18 mouse cellular contexts compared by ENCODE assay signal in the genomic region with DNA sequence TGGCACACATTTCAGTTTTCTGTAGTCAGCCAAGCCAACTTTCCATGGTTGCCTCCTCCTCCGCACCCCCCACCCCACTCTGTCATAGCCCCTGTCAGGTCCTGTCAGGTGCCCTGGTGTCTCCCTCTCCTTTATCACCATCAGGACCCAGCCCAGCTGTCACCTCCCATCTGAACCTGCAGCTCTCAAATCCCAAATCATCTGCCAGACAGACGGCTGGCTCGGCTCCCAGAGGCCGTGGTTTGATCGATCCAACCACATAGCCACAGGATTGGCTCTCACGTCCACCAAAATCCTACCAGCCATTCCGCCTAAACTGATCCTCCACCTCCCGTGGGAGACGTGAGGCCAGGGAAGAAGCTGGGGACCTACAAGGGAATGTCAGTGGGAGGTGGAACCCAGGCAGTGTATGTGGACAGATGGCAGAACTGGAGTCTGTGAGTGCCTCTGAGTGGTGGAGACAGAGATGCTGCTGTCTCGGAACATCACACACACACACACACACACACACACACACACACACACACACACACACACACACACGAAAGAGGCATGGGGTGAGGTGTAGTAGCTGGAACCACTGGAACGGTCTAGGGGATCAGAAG. TPM values are rescaled to one million over a fixed set of nuclear protein-coding genes. Genes with fewer than 3 reads are reported as not detected.
DNase-seq lines count a peak whose midpoint lies in the region; ATAC-seq lines count a peak whose summit lies in the region.
"Had no signal": no experiment of that assay in that cellular context is flagged by ENCODE, and none has a peak within 500 bp of the region (broad histone marks: within the 10 kb centered on the region; RNA-seq: fewer than 3 reads in every experiment).

No protein-coding gene starts in this region.

- H3K36me3 ChIP-seq in midbrain, embryonic 14.5 days (ENCODE audit: control insufficient read depth, insufficient read depth, low read length): no peaks in the 10 kb centered on the region
- H3K36me3 ChIP-seq: embryonic facial prominence, embryonic 12.5 days; forebrain, embryonic 15.5 days; limb, embryonic 13.5 days had no signal

- no peak overlapping the region for H3K4me2 ChIP-seq in midbrain, embryonic 14.5 days (ENCODE audit: low read length)
- H3K4me2 ChIP-seq: embryonic facial prominence, embryonic 12.5 days; forebrain, embryonic 15.5 days; heart, embryonic 11.5 days; limb, embryonic 13.5 days; liver, embryonic 15.5 days had no signal

- peak; percentile 64 for ATAC-seq in frontal cortex, adult (ENCODE audit: low TSS enrichment)
- no peak for ATAC-seq in midbrain, embryonic 14.5 days (ENCODE audit: low FRiP score, low TSS enrichment)
- ATAC-seq: forebrain, embryonic 15.5 days had no signal

- no peak for DNase-seq in frontal cortex, postnatal 14 days (ENCODE audit: low spot score in 2 of 2)
- peak; percentile 59 for DNase-seq in 3134 (ENCODE audit: extremely low read depth, insufficient read length, low spot score)
- peak; percentile 65 for DNase-seq in Muller cell, postnatal 12 days (ENCODE audit: inconsistent ontology term)
- peak; percentile 30 to 46 for DNase-seq in layer of hippocampus, postnatal 36 days
- DNase-seq in kidney, postnatal 10 days: no peak
- DNase-seq in midbrain, embryonic 14.5 days: no peak
- DNase-seq: cerebellum, adult 9-10 months; heart, postnatal 10 days; kidney, adult 11 months; thymus, adult 18-20 months had no signal

- H3K9ac ChIP-seq in midbrain, embryonic 14.5 days (replicated peaks; ENCODE audit: low read length): no peak overlapping the region
- H3K9ac ChIP-seq: embryonic facial prominence, embryonic 12.5 days; forebrain, embryonic 15.5 days; limb, embryonic 13.5 days; liver, embryonic 15.5 days had no signal

- WGBS in midbrain, embryonic 14.5 days: 82% methylated on average over 11 of the region's 12 CpGs

- no peak overlapping the region for H3K4me3 ChIP-seq in midbrain, embryonic 14.5 days (replicated peaks; ENCODE audit: low read depth, low read length)
- H3K4me3 ChIP-seq: embryonic facial prominence, embryonic 12.5 days; erythroblast, embryonic 14.5 days; forebrain, embryonic 15.5 days; limb, embryonic 13.5 days; liver, embryonic 15.5 days had no signal

- H3K4me1 ChIP-seq in midbrain, embryonic 14.5 days (ENCODE audit: control insufficient read depth, insufficient read depth, low read length): peaks cover 10% of the 10 kb centered on the region; the same call in 1 of the 2 replicates

- no peak overlapping the region for H3K27ac ChIP-seq in midbrain, embryonic 14.5 days (replicated peaks; ENCODE audit: low read depth, low read length)
- H3K27ac ChIP-seq: embryonic facial prominence, embryonic 12.5 days; forebrain, embryonic 15.5 days; limb, embryonic 13.5 days; liver, embryonic 15.5 days had no signal

- no peaks in the 10 kb centered on the region for H3K27me3 ChIP-seq in midbrain, embryonic 14.5 days (ENCODE audit: control insufficient read depth, insufficient read depth, low read length)
- H3K27me3 ChIP-seq: embryonic facial prominence, embryonic 12.5 days; forebrain, embryonic 15.5 days; limb, embryonic 13.5 days; liver, embryonic 15.5 days had no signal

- no peaks in the 10 kb centered on the region for H3K9me3 ChIP-seq in midbrain, embryonic 14.5 days (ENCODE audit: control insufficient read depth, low read length)
- H3K9me3 ChIP-seq: embryonic facial prominence, embryonic 12.5 days; forebrain, embryonic 15.5 days; limb, embryonic 13.5 days; liver, embryonic 15.5 days had no signal

RNA-seq across cellular contexts. Expression of a gene that starts 0.6 kb away (rescaled TPM):
- total RNA-seq in layer of hippocampus, postnatal 36 days (2021): 1 to 10 TPM; 1.1 to 1.2 TPM
- 0.29 and 0.43 TPM in 2 replicates for polyA plus RNA-seq in midbrain, embryonic 14.5 days (2014; fragmentation: Nextera tagmentation; extraction: Ambion mirVana)
- total RNA-seq: gastrocnemius, adult 8-10 months had no signal

RNA-seq across cellular contexts. Expression of a gene that starts 26.6 kb away (rescaled TPM):
- total RNA-seq in layer of hippocampus, postnatal 36 days (2021): 10 to 100 TPM; 10.1 to 10.2 TPM
- polyA plus RNA-seq in midbrain, embryonic 14.5 days (2014; fragmentation: Nextera tagmentation; extraction: Ambion mirVana): 20.3 and 21.0 TPM in 2 replicates

RNA-seq across cellular contexts. Expression of a gene that starts 32.1 kb away (rescaled TPM):
- total RNA-seq in layer of hippocampus, postnatal 36 days (2021): 10 to 100 TPM; 48.6 to 48.8 TPM
- 9.8 and 9.9 TPM in 2 replicates for polyA plus RNA-seq in midbrain, embryonic 14.5 days (2014; fragmentation: Nextera tagmentation; extraction: Ambion mirVana)

RNA-seq across cellular contexts. Expression of a gene that starts 53.3 kb away (rescaled TPM):
- total RNA-seq in layer of hippocampus, postnatal 36 days (2021): under 1 TPM; 0.25 to 0.42 TPM
- polyA plus RNA-seq in midbrain, embryonic 14.5 days (2014; fragmentation: Nextera tagmentation; extraction: Ambion mirVana): 0.12 and 0.32 TPM in 2 replicates
- total RNA-seq: gastrocnemius, adult 8-10 months; heart, postnatal 10 days had no signal
- polyA plus RNA-seq: embryonic facial prominence, embryonic 12.5 days; erythroblast, embryonic 14.5 days; heart, embryonic 11.5 days; limb, embryonic 13.5 days; liver, embryonic 15.5 days had no signal

Comparison
In these comparisons a context has a peak if more than half of its experiments do, and no peak if none do; other contexts are left out.
1. DNase-seq: peak in 3134 (single experiment), Muller cell, postnatal 12 days (single experiment) and layer of hippocampus, postnatal 36 days (2 of 2); none in frontal cortex, postnatal 14 days (0 of 2), kidney, postnatal 10 days (single experiment) and midbrain, embryonic 14.5 days (single experiment).